ENCODE assay signal across 8 mouse cellular contexts in the genomic region with DNA sequence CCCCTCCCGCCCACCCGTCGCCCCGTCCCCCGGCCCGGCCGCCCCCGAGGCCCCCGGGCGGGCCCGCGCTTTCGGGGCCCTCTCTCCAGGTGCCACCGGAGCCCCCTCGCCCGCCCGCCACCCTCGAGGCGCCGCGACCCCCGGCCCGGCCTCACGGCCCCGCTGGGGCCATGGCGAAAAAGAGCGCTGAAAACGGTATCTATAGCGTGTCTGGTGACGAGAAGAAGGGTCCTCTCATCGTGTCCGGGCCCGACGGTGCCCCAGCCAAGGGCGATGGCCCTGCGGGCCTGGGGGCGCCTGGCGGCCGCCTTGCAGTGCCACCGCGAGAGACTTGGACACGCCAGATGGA. TPM values are rescaled to one million over a fixed set of nuclear protein-coding genes. Genes with fewer than 3 reads are reported as not detected.
DNase-seq lines count a peak whose midpoint lies in the region; ATAC-seq and TF ChIP-seq lines count a peak whose summit lies in the region.

No protein-coding gene starts in this region.

- peak overlapping the region; percentile 75 for H3K4me2 ChIP-seq in kidney, embryonic 15.5 days
- H3K4me2 ChIP-seq in hindbrain, embryonic 13.5 days = peak overlapping the region; percentile 69
- peak overlapping the region; percentile 74 for H3K4me2 ChIP-seq in midbrain, embryonic 13.5 days (replicated peaks)

- TF ChIP-seq CTCF in cortical plate, adult 2 months (IDR thresholded peaks at IDR 0.05; ENCODE audit: extremely low read depth, insufficient read depth, low read length) = no peak

- H3K27ac ChIP-seq in kidney, embryonic 15.5 days = peak overlapping the region; percentile 62
- peak overlapping the region; percentile 90; the same call in 1 of the 2 replicates for H3K27ac ChIP-seq in cortical plate, adult 2 months (ENCODE audit: insufficient read depth, low read length)
- peak overlapping the region; percentile 35; the same call in 1 of the 2 replicates for H3K27ac ChIP-seq in hindbrain, embryonic 13.5 days
- H3K27ac ChIP-seq in midbrain, embryonic 13.5 days = 0 out of 2 replicates have a peak overlapping the region, but pooled peaks have one; percentile 47

- no peak for TF ChIP-seq POLR2A in cortical plate, adult 2 months (IDR thresholded peaks at IDR 0.05; ENCODE audit: extremely low read depth, insufficient read depth, low read length)

- peaks cover 8% of the 10 kb centered on the region; the same call in 1 of the 2 replicates for H3K36me3 ChIP-seq in kidney, embryonic 15.5 days
- peaks cover 18% of the 10 kb centered on the region for H3K36me3 ChIP-seq in hindbrain, embryonic 13.5 days
- H3K36me3 ChIP-seq in midbrain, embryonic 13.5 days = peaks cover 18% of the 10 kb centered on the region

- ATAC-seq in kidney, embryonic 15.5 days (replicated peaks; ENCODE audit: low FRiP score) = peak; percentile 7
- peak; percentile 37; the same call in 1 of the 2 replicates for ATAC-seq in hindbrain, embryonic 13.5 days (ENCODE audit: low FRiP score)
- peak; percentile 19; the same call in 1 of the 2 replicates for ATAC-seq in midbrain, embryonic 13.5 days

- H3K4me3 ChIP-seq in kidney, embryonic 15.5 days (replicated peaks) = peak overlapping the region; percentile 61
- peak overlapping the region; percentile 87 for H3K4me3 ChIP-seq in cortical plate, adult 2 months (ENCODE audit: insufficient read depth, low read length)
- H3K4me3 ChIP-seq in hindbrain, embryonic 13.5 days = peak overlapping the region; percentile 60
- peak overlapping the region; percentile 59 for H3K4me3 ChIP-seq in midbrain, embryonic 13.5 days (replicated peaks)

- no peaks in the 10 kb centered on the region for H3K9me3 ChIP-seq in kidney, embryonic 15.5 days (replicated peaks)
- H3K9me3 ChIP-seq in hindbrain, embryonic 13.5 days = no peaks in the 10 kb centered on the region
- no peaks in the 10 kb centered on the region for H3K9me3 ChIP-seq in midbrain, embryonic 13.5 days

- H3K9ac ChIP-seq in kidney, embryonic 15.5 days = peak overlapping the region; percentile 63
- H3K9ac ChIP-seq in hindbrain, embryonic 13.5 days = peak overlapping the region; percentile 87
- H3K9ac ChIP-seq in midbrain, embryonic 13.5 days (replicated peaks) = peak overlapping the region; percentile 80

- DNase-seq in kidney, adult 9 months = no peak
- DNase-seq in c-Kit-positive CD71-positive TER-119-positive erythroid progenitor cells, embryonic 14.5 days (ENCODE audit: low spot score) = no peak
- no peak for DNase-seq in layer of hippocampus, postnatal 25 days (ENCODE audit: extremely low spot score in 1 of 2, low spot score in 1 of 2)
- DNase-seq in gastrocnemius, postnatal 25 days = no peak

- H3K4me1 ChIP-seq in kidney, embryonic 15.5 days = peaks cover 19% of the 10 kb centered on the region
- H3K4me1 ChIP-seq in cortical plate, adult 2 months (ENCODE audit: control insufficient read depth, insufficient read depth, low read length) = peaks cover 2% of the 10 kb centered on the region; the same call in 1 of the 2 replicates
- peaks cover 24% of the 10 kb centered on the region for H3K4me1 ChIP-seq in hindbrain, embryonic 13.5 days (replicated peaks)
- peaks cover 18% of the 10 kb centered on the region for H3K4me1 ChIP-seq in midbrain, embryonic 13.5 days (replicated peaks)

- peaks cover 4% of the 10 kb centered on the region; the same call in 1 of the 2 replicates for H3K27me3 ChIP-seq in kidney, embryonic 15.5 days
- no peaks in the 10 kb centered on the region for H3K27me3 ChIP-seq in hindbrain, embryonic 13.5 days
- no peaks in the 10 kb centered on the region for H3K27me3 ChIP-seq in midbrain, embryonic 13.5 days

- WGBS in kidney, embryonic 15.5 days = 17% methylated on average over 38 of the region's 42 CpGs
- 24% methylated on average over 26 of the region's 42 CpGs for WGBS in hindbrain, embryonic 13.5 days
- WGBS in midbrain, embryonic 13.5 days = 35% methylated on average over 38 of the region's 42 CpGs

RNA-seq across cellular contexts. Expression of gene Slc6a8, which starts 0.6 kb away (rescaled TPM):
- polyA plus RNA-seq in kidney, embryonic 15.5 days (2015; fragmentation: Nextera tagmentation; extraction: Ambion mirVana) = 7.1 and 7.9 TPM in 2 replicates
- 111 and 134 TPM in 2 replicates for polyA plus RNA-seq in cortical plate, adult 2 months (2012; rRNA removed)
- polyA plus RNA-seq in hindbrain, embryonic 13.5 days (2015; fragmentation: Nextera tagmentation; extraction: Ambion mirVana) = 7.0 and 7.3 TPM in 2 replicates
- 6.3 and 6.4 TPM in 2 replicates for polyA plus RNA-seq in midbrain, embryonic 13.5 days (2015; fragmentation: Nextera tagmentation; extraction: Ambion mirVana)
- 100 to 1,000 TPM in 1 of 2 experiments, 10 to 100 TPM in 1; 88.3 to 110 TPM for total RNA-seq in layer of hippocampus, postnatal 25 days (2021)
- total RNA-seq in gastrocnemius, postnatal 25 days (2021) = 100 to 1,000 TPM in 1 of 2 experiments, 10 to 100 TPM in 1; 96.2 to 127 TPM

RNA-seq across cellular contexts. Expression of gene Pnck, which starts 13.7 kb away (rescaled TPM):
- polyA plus RNA-seq in kidney, embryonic 15.5 days (2015; fragmentation: Nextera tagmentation; extraction: Ambion mirVana) = 14.5 and 17.3 TPM in 2 replicates
- polyA plus RNA-seq in cortical plate, adult 2 months (2012; rRNA removed) = 90.2 and 98.5 TPM in 2 replicates
- 107 and 116 TPM in 2 replicates for polyA plus RNA-seq in hindbrain, embryonic 13.5 days (2015; fragmentation: Nextera tagmentation; extraction: Ambion mirVana)
- 91.5 and 99.5 TPM in 2 replicates for polyA plus RNA-seq in midbrain, embryonic 13.5 days (2015; fragmentation: Nextera tagmentation; extraction: Ambion mirVana)
- total RNA-seq in layer of hippocampus, postnatal 25 days (2021) = 100 to 1,000 TPM; 115 to 135 TPM
- 10 to 100 TPM in 1 of 2 experiments, 1 to 10 TPM in 1; 8.6 to 10.3 TPM for total RNA-seq in gastrocnemius, postnatal 25 days (2021)

RNA-seq across cellular contexts. Expression of gene Dusp9, which starts 34.4 kb away (rescaled TPM):
- polyA plus RNA-seq in kidney, embryonic 15.5 days (2015; fragmentation: Nextera tagmentation; extraction: Ambion mirVana) = 27.9 and 29.3 TPM in 2 replicates
- 0.81 and 1.2 TPM in 2 replicates for polyA plus RNA-seq in cortical plate, adult 2 months (2012; rRNA removed)
- polyA plus RNA-seq in hindbrain, embryonic 13.5 days (2015; fragmentation: Nextera tagmentation; extraction: Ambion mirVana) = 1.1 and 1.2 TPM in 2 replicates
- 0.79 and 1.2 TPM in 2 replicates for polyA plus RNA-seq in midbrain, embryonic 13.5 days (2015; fragmentation: Nextera tagmentation; extraction: Ambion mirVana)
- total RNA-seq in layer of hippocampus, postnatal 25 days (2021) = under 1 TPM; 0.47 to 0.54 TPM
- total RNA-seq in gastrocnemius, postnatal 25 days (2021) = not detected

RNA-seq across cellular contexts. Expression of gene Bcap31, which starts 42.4 kb away (rescaled TPM):
- polyA plus RNA-seq in kidney, embryonic 15.5 days (2015; fragmentation: Nextera tagmentation; extraction: Ambion mirVana) = 256 and 267 TPM in 2 replicates
- 85.8 and 88.1 TPM in 2 replicates for polyA plus RNA-seq in cortical plate, adult 2 months (2012; rRNA removed)
- polyA plus RNA-seq in hindbrain, embryonic 13.5 days (2015; fragmentation: Nextera tagmentation; extraction: Ambion mirVana) = 128 and 138 TPM in 2 replicates
- 116 and 118 TPM in 2 replicates for polyA plus RNA-seq in midbrain, embryonic 13.5 days (2015; fragmentation: Nextera tagmentation; extraction: Ambion mirVana)
- total RNA-seq in layer of hippocampus, postnatal 25 days (2021) = 10 to 100 TPM; 78.9 to 83.0 TPM
- total RNA-seq in gastrocnemius, postnatal 25 days (2021) = 10 to 100 TPM; 45.9 to 58.5 TPM

RNA-seq across cellular contexts. Expression of gene Abcd1, which starts 42.8 kb away (rescaled TPM):
- polyA plus RNA-seq in kidney, embryonic 15.5 days (2015; fragmentation: Nextera tagmentation; extraction: Ambion mirVana) = 12.4 and 15.2 TPM in 2 replicates
- 16.6 and 16.9 TPM in 2 replicates for polyA plus RNA-seq in cortical plate, adult 2 months (2012; rRNA removed)
- 11.1 and 11.2 TPM in 2 replicates for polyA plus RNA-seq in hindbrain, embryonic 13.5 days (2015; fragmentation: Nextera tagmentation; extraction: Ambion mirVana)
- polyA plus RNA-seq in midbrain, embryonic 13.5 days (2015; fragmentation: Nextera tagmentation; extraction: Ambion mirVana) = 9.6 and 11.8 TPM in 2 replicates
- total RNA-seq in layer of hippocampus, postnatal 25 days (2021) = 10 to 100 TPM; 11.3 to 13.9 TPM
- total RNA-seq in gastrocnemius, postnatal 25 days (2021) = 10 to 100 TPM; 22.8 to 30.4 TPM

Comparison
In these comparisons a context has a peak if more than half of its experiments do, and no peak if none do; other contexts are left out.
1. H3K27ac ChIP-seq: peak in every context shown above with its lines; median percentile 90 in cortical plate, adult 2 months; 62 in kidney, embryonic 15.5 days; 47 in midbrain, embryonic 13.5 days; 35 in hindbrain, embryonic 13.5 days.
2. RNA of gene Slc6a8, which starts 0.6 kb away (polyA plus RNA-seq): 111 to 134 TPM in cortical plate, adult 2 months; 7.1 to 7.9 TPM in kidney, embryonic 15.5 days, 7.0 to 7.3 TPM in hindbrain, embryonic 13.5 days and 6.3 to 6.4 TPM in midbrain, embryonic 13.5 days; every median in the first group is over 10 times any median in the second.
3. RNA of gene Dusp9, which starts 34.4 kb away (polyA plus RNA-seq): 27.9 to 29.3 TPM in kidney, embryonic 15.5 days; 0.79 to 1.2 TPM in midbrain, embryonic 13.5 days, 1.1 to 1.2 TPM in hindbrain, embryonic 13.5 days and 0.81 to 1.2 TPM in cortical plate, adult 2 months; every median in the first group is over 10 times any median in the second.
4. Peak in every context shown above with its lines, with median percentiles within 50 percentile points of each other: ATAC-seq, H3K4me2 ChIP-seq, H3K4me3 ChIP-seq and H3K9ac ChIP-seq.